Mouse (Mus musculus) cerebellum, adult 9-11 months (tissue): ENCODE measurements around the gene Rapgef3.

Experiments used
- DNase-seq: peaks from one replicate; pipeline ENCODE4 v3.0.0; 2022

The Rapgef3 gene

DNA sequence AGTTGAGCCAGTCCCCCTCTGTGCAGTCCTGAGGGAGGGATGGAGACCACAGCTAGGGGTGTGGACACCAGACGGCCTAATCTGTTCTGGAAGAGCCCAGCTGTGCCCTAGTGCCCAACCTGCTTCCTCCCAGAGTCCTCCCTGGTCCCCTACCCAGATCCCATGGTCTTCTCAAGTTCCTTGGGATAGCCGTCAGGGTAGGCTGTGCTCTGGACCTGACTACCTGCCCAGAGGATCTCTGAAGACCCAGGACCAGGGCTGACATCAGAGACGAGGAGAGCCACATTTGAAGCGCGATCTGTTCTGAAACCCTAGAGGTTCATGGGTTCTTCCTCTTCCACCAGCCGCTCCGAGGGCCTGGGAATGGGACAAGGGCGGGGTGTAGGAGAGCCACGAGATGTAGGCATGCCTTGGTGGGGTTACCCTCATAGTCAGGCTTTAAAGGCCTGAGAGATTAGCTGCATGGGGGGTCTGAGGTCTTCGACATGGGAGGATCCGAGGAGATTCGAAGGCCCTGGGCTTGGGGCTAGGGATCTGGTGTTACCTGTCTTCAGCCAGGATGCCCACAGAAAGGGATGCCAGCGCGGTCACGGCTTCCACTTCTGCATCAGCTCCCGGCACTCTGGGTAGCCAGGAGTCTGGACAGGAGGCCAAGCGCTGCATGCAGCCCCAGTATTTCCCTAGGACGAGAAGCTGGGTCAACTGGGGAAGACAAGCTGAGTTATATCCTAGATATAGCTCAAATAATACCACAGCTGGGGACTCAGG lies 25.8 kb upstream of the Rapgef3 start:
- DNase-seq: peak; percentile 16

DNA sequence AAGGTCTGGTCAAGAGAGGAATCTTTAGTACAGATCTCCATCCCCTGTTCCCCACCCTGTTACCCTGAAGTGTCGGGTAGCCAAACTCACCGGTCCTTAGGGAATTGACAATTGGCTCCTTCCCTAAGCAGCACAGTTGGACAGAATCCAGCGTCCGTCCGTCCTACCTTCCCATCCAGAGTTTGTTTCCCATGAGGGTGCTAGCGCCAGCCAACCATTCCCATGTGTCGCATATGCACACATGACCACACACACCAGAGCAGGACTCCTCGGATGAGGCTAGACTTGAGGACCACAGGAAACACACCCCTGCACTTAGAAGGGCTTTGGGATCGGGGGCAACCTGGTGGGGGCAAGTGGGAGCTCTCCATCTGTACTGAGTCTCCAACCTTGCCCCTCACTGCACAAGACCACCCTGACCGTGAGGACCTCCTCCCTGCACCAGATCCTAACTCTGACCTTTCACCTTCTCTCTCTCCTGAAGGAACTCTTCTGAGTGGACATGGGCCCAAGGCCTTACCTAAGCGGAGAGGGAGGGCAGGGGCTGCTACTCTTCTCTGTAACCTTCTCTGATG lies 23.4 kb upstream of the Rapgef3 start:
- peak; percentile 52 for DNase-seq

DNA sequence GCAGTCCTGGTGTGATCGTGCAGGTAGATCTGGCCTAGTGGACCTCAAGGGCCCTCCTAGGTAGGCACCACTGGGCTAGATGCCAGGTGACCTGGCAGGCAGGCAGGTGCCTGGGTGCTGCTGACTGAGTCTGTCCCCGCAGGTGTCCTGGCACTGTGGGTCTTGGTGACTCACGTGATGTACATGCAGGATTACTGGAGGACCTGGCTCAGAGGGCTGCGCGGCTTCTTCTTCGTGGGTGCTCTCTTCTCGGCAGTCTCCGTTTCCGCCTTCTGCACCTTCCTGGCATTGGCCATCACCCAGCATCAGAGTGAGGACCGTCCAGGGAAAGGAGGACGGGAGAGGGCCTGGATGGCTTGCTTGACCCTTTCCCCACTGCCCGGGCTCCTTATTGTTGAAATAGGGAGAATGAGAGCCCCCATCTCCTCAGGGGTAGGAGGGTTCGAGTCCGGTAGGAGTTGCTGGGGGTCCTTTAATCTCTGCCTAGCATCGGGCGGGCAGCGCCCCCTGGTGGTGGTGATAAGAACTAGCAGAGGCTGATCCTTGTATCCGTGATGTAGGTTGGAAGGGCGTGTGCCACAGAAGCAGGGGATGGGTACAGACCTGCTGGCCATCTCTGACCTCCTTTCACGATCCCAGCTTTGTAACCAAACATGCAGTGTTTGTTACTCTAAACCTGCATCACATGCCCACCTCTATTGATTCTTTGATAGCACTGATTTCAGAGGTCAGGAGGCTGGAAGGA lies 22.2 kb upstream of the Rapgef3 start:
- DNase-seq: peak; percentile 87

DNA sequence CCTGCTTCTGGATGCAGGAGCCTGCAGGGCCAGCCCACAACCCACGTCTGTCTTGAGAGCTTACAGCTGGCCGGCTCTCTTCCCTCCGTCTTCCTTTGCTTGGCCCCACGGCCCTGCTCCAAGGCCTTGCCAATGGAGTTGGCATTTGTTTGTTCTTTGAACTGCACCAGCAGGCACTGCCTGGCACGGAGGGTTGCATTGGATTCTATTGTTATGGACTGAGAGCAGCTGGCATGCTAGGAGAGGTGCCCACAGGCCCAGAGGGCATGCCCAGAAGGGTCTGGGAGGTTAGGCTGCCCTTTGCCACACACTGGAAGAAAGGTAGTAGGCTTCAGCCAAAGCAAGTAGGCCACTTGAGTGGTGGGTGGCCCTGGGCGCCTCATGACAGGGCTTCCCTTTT lies 21.0 kb upstream of the Rapgef3 start:
- DNase-seq: peak; percentile 89

DNA sequence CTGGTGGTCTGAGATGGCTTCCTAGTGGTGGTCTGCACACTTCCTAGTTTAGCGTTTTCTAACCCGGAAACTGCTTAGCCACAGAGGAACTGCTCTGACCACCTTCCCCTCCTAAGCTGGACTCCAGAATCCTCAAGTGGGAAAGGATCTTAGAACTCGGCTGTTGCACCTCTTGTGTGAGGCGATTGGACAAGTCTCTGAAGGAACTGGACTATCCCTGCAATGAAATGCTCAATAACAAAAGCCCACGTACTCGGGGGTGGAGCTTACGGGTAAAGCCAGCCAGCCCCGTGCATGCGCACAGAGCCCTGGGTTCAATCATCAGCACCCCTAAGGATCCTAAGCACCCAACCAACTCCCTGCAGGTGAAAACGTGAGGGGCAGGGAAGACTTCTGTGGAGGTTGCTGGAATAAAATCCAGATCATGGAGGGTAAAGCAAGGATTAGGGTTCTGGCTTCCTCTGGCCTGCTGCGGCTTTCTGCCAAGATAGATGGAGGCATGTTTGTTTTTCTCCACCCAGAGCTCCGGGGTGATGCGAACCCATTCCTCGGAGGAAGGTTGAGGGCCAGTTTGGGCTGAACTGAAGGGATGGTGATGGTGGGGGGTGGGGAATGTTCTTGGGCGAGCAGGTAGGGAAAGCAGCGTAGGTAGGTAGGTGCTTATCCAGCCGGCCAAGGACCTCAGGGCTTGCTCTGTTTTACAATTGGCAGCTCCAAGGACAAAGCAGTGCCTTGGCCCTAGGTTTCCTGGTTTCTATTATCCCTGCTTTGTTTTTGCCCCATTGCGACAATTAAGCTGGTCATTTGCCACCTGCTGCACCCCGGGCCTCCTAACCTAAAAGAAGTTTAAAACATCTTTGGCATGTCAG lies 20.3 kb upstream of the Rapgef3 start:
- DNase-seq: peak; percentile 50

DNA sequence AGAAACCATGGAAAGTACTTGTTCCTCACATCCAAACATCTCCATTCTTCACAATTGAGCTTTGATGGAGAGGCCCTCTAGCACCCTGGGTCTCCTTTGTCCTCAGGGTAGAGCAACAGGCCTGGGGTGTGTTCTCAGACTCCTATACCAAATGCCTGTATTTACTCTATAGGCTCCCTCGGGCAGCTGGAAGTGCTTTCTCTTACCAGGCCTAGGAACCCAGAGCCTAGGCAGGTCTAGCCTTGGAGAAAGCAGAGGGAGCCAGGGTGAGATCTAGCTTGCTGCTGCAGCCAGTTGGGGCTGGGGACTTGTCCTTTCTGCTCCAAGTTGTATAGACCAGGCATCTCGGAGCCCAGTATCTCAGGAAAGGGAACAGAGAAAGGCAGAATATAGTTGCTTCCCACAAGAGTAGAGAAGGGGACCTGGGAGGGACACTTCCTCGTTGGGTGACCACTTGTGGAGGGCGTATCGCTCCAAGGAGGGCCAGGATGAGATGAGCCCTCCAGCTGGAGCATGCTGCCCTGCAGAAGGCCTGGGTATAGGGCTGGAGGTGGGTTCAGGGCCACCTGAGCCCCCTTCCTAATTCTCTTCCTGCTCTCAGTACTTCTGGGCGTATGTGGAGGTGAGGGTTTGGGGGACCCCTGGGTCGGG lies 19.5 kb upstream of the Rapgef3 start:
- no peak for DNase-seq

DNA sequence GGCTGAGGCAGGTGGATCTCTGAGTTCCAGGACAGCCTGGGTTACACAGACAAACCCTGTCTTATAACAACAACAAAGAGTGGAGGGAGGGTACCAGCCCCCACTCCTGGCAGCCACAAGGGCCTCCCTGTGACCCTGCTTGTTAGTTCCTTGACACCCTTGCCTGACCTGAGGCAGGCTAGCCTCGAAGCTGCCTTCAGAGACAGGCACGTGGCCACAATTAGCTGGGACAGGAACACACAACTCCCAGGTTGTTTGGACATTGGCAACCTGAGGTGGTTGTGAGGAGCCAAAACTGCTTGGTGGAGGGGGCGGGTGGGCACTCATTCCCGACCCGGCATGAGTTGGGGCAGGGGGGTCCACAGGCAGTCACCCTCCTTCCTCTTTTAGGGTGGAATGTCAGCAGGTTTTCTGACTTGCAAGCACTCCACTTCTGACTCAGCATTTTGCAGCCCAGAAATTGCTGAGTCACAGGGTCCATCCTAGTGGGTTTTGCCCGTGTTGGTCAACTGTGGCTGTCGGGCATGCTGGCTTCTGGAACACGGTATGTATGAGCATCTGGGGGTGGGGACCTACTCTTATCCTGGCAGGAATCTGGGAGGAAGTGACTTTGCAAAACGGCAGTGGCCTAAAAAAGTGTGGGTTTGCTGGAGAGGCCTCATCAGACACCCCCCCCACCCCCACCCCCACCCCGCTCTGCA lies 18.8 kb upstream of the Rapgef3 start:
- peak; percentile 53 for DNase-seq

DNA sequence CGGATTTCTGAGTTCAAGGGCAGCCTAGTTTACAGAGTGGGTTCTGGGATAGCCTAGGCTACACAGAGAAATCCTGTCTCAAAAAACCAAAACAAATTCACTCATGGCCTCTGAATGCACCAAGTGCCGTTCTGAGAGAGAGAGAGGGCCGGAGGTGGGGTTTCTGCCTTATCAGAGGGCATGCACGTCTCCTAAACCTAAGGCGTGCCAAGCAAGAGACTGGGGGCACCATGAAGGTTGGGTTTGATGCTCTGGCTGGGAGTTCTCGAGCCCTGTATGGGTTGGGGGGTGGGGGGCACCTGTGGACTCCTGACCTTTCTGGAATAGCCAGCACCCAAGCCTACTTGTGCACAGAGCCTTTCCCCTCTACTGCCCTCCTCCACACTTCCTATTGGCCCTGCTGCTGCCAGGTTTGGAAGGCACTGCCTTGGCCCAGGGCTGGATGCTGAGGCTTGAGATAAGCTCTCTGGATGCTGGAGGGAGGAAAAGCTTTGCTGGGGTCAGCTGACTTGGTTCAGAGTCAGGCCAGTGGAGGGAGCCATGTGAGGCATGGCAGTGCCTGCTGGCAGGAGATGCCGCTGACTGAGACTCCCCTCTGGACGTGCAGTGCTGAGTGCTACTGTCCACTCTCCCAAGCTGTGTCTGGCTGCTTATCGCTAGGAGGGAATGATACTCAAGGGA lies 18.1 kb upstream of the Rapgef3 start:
- DNase-seq: peak; percentile 72

DNA sequence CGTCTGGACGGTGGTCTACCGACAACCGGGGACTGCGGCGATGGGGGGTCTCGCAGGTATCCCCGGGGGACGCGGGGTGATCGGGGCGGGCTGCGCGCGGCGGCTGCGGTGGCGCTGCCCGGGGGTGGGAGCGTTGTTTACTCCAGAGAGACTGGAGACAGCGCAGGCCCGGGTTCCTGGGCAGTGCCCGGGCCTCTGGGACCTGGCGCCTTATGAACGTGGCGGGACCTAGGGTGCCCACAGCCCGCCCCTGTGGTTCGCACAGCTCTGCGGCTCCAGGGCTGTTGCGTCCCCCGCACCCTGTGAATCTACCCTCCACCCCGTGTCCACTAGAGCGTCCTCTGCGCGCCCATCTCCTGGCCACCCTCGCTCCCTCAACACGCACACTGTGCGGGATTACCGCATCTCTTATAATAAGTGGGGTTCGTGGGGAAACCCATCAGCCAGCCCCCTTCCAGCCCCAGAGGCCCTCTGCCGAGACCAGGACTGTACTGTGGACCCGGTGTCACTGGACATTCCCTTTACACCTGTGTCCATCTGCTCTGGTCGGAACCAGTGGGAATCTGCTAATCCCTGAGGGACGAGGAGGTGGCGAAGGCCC lies 16.9 kb upstream of the Rapgef3 start:
- peak; percentile 67 for DNase-seq

DNA sequence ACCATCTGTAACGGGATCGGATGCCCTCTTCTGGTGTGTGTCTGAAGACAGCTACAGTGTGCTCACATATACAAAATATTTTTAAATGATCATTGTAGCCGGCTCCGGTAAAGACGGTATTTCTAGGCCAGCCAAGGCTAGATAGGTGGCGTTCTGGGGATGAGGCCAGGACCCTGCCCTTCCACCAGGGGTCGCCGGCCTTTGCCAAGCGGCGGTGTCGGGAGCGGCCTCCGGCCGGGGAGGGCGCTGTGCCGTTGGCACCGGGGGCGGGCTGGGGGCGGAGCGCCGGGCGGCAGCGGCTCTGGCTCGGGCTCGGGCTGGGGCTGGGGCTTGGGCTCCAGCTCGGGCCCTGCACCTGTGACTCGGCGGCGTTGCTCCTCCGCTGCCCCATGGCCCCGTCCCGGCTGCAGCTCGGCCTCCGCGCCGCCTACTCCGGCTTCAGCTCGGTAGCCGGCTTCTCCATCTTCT lies 16.4 kb upstream of the Rapgef3 start:
- DNase-seq: peak; percentile 90

DNA sequence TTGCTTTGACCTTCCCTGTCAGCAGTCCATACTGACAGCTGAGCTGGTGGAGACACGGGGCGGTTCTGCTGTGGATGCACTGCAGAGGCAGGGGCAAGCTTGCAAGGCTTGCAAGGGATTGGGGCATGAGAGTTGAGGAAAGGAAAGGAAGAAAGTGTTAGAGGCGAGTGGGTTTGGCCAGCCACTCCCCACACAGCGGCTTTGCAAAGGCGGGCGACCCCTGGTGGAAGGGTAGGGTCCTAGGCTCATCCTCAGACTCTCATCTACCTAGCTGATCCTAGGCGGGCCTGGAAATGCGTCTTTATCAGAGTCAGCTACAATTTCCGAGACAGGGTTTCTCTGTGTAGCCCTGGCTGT lies 15.0 kb upstream of the Rapgef3 start:
- no peak for DNase-seq

DNA sequence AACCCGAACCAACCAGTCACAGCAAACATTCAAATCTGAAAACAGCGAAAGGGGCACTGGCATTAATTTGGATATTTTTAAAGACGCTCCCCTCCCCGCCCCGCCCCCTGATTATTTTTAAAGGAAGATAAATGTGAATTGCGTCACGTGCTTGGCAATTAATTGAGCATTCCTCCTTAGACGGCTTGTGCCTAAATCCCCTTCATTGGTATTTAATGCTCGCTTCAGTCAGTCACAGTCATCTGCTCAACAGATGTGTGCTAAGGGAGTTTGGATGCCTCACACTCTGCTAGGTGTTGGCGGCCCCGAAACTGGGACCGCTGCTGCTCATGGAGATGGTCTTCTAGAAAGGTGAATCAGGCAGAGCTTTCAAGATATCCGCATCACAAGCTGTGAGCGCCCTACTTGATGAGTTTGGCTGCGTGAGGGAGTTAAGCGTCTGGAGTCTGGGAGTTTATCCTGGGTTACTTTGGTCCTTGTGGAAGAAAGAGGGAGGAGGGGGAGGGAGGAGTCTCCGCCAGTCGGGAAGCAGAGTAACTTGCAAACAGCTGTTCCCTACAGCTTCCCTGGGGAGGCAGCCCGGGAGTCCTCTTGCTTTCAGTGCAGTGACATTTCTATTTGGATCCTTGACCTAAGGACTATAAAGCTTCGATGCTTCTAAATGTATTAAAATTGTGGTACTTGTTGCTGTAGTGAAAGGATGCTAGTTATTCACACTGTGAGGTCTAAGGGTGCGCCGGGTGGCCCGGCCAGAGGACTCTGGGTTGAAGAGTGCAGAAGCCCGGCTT lies 14.4 kb upstream of the Rapgef3 start:
- no peak for DNase-seq

DNA sequence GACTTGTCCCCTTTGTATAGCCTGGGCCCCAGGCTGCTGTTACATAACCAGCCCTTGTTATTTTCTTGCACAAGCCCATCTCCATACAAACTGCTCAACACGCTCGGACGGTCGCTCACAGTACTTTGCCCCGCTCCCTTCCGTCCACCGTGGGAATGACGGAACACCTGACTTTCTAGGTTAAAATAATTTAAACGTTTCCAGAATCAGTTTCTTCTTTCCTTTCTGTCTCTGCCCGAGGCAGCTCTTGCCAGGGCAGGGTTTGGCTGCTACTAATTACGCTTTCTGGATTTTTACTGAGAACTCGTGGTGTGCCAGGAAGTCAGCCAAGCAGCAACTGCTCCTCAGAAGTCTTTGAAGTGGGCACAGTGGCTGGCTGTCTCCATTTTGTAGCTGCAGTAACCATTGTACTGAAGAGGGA lies 12.8 kb upstream of the Rapgef3 start:
- DNase-seq: no peak

DNA sequence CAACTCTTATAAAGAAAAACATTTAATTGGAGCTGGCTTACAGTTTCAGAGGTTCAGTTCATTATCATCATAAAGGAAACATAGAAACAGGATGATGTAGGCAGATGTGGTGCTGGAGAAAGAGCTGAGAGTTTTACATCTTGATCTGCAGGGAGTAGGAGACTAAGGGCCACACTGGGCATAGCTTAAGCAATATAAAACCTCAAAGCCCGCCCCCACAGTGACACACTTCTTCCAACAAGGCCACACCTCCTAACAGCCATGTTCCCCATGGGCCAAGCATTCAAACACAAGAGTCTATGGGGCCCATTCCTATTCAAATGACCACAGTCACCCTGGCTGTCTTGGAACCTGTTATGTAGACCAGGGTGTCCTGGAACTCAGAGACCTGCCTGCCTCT lies 11.8 kb upstream of the Rapgef3 start:
- no peak for DNase-seq

DNA sequence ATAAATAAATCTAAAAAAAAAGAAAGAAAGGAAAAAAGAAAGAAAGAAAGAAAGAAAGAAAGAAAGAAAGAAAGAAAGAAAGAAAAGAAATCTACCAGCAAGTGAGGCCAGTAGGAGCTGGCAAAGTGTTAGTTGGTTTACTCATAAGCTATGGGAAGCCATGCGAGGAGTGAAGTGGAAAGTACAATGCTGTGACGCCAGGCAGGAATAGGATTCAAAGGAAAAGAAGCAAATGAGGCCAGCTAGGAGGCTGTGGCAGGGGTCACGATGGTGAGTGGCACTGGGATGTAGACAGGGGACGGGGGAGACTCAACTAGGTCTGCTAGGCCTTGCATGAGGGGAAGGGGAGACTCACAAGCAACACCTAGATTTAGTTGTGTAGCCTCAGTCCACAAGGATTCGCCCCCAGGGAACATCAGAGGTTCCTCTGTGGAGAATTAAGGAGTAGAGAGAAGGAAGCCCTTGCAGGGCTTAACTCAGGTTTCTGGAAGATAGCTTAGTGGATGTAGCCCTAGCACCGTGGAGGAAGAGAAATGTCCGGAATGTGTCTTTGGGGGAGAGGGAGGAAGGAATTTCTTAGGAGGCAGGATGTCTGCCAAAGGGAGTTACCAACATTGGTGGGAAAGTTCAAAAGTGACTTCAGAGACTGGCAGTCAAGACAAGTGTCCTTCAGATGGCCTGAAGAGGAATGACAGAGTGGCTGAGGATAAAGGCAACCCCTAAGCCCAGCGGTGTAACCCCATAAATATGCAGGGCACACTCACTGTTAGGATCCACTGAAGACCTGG lies 10.7 kb upstream of the Rapgef3 start, which contains the start of gene Slc48a1:
Gene Slc48a1, plus strand, starts transcription at position 210 of the 788 bp plus-strand sequence.
- no peak for DNase-seq

DNA sequence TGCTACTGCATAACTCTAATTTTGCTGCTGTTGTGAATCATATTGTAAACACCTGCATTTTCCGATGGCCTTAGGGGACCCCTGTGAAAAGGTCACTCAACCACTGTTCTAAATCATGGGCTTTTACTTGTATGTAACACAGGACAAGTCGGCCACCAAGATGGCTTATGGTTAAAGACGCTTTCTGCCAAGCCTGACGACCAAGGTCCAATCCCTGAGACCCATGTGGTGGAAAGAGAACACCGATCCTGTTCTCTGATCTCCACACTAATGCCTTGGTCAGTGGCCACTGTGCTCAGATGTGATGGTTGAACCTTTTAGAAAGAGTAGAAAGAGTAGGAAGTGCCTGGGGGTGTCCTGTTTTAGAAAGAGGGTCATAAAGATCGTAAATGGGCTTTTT lies 9.1 kb upstream of the Rapgef3 start:
- DNase-seq: no peak

DNA sequence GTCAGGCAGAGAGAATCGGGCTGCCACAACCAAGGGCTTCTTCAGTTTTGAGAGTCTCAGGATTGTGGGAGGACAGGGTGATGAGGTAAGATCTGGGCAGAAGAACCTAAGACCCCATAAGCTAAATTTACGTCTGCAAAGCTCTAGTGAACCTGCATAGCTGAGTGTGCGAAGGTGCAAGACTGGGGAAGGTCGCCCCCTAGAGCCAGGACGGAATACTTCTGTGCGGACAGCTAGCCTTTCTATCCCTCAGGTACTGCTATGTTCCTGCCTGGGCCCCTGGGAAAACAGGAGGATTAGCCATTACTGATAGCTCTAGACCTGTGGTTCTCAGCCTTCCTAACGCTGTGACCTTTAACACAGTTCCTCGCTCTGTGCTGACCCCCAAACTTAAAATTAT lies 8.7 kb upstream of the Rapgef3 start:
- no peak for DNase-seq

DNA sequence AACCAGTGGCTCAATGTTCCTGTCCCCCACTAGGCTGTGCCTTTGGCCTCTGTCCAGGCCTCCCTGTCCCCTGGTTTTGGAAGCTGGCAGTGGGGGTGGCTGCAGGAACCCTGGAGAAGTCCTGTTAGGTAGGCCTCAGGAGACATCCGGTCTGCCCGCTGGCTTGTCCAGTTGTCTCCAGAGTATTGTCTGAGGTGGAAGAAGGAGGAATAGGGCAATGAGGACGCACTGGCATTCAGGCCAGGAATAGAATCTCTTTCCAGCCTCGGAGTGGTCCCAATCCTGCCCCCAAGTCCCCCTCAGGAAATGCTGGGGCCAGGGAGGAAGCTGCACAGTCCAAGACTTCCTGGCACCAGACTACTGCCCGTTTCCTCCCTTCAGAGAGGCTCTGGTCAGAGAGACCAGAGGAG lies 6.2 kb upstream of the Rapgef3 start:
- DNase-seq: no peak

DNA sequence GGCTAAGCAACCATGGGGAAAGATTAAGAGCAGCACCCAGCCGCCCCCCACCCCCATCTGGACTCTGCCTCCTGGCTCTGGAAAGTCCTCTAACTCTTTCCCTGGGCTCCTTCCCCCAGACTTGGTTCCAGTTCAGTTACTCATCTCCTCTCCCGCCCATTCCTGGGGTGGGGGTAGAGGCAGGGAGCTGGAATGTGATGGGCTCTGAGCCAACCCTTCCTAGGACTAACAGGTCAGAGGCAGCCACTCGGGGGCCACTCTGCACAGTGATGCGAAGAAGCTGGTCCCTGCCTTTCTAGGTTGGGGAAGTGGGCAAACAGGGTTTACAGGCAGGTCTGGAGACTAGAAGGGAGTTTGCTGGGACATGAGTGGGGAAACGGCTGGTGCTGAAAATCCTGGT lies 5.3 kb upstream of the Rapgef3 start:
- DNase-seq: no peak
